Mouse (Mus musculus): ENCODE data around the gene Pde10a.

DNA sequence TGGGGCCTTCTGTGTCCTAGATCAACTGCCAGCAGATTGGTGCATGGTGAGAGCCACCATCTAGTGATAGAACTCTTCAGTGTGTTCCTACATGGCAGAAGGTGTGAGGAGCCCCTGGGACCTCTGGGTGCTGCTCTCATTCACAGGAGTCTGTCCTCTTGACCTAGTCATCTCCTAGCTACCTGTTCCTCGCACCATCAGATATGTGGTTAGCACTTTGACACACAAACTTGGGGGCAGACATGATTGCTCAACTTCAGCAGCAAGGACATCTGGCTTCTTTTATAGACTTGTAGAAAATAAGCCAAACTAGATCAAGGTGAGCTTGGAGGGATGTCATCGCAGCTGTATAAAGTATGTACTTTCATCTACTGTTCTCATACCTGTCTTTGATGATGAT, 255.9 kb downstream of the Pde10a start:
- TF ChIP-seq EP300 (IDR thresholded peaks at IDR 0.05; ENCODE audit: low read depth) (no peak), CTCF (IDR thresholded peaks at IDR 0.05; ENCODE audit: low read depth) (no peak)

Data from heart, postnatal 0 days (tissue).